Mouse (Mus musculus) right cerebral cortex, postnatal 10 days (tissue): ENCODE measurements around the gene Cnnm4.
A peak's percentile ranks its signal among the peaks of the same experiment; 100 is the strongest.

ENCODE experiments used
- DNase-seq, 2 experiments: peaks; one replicate each; pipeline ENCODE4 v3.0.0; 2021; ENCODE audit warnings: low spot score in 2 of 2

Cnnm4 gene

DNA sequence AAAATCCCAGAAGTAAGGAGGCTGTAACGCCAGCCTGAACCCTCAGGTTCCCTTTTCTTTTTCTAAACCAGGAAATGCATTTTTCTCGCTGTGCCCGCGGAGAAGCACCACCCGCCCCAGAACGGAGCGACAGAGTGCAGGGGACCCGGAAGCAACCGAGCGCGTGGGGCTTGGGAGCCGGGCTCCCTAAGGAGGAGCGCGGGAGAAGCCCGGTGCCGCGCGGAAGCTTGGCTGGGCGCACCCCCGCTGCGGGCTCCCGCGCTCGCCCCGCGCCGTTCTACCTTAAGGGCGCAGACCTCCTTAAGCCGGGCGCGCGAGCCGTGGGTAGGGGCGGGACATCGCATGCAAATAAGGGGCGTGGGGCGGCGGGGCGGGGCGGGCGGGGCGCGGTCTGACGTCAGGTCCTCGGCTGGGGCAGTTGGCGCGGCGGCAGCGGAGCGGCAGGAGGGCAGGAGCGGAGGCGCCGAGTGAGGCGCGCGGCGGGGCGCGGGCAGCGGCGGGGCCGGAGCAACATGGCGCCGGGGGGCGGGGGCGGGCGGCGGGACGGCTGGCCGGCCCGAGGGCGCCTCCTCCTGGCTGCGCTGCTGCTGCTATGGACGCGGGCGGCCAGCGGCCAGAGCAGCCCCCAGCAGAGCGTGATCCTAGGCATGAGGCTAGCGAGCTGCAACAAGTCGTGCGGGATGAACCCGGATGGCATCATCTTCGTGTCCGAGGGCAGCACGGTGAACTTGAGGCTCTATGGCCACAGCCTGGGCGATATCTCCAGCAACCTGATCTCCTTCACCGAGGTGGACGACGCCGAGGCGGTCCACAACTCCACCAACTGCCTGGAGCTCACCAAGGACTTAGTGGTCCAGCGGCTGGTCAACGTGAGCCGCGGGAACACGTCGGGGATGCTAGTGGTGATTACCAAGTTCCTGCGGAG is at the start of gene Cnnm4:
Cnnm4 (plus strand) TSS at position 440 of the 925 bp plus-strand sequence.
- peak; percentile 89 to 92 for DNase-seq

DNA sequence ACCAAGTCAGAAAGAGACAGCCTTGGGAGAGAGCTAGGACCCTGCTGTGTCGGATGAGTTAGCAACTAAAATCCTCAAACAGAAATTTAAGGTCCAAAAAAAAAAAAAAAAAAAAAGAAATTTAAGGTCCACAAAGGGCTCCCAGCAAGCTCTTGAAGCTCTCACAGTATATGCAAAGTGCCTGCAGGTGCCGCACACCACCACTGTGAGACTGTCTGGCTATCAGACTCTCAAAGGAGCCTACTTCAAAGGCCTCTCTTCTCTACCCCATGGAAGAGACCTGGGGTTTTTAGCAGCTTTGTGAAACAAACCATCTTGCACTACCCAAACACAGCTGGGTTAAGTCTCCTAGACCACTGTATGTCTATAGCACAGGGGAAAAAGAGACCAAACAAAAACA is 41.9 kb upstream of the Cnnm4 start:
- DNase-seq: no peak

DNA sequence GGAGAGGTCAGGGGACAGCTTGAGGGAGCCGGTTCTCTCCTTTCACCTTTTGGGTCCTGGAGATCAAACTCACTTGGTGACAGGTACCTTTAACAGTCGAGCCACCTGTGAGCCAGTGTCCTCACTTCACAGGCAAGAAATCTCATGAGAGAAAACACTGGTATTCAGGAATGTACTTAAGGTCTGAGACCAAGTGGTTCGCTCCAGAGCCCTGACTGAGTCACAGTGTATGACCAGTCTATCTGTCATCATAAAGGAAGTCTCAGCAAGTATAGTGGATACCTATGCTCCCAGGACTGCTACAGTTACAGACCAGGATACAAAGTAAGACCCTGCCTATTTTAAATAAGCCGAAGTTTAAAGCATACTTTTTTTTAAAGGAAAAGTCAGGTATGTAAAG is 38.4 kb upstream of the Cnnm4 start:
- DNase-seq: no peak

DNA sequence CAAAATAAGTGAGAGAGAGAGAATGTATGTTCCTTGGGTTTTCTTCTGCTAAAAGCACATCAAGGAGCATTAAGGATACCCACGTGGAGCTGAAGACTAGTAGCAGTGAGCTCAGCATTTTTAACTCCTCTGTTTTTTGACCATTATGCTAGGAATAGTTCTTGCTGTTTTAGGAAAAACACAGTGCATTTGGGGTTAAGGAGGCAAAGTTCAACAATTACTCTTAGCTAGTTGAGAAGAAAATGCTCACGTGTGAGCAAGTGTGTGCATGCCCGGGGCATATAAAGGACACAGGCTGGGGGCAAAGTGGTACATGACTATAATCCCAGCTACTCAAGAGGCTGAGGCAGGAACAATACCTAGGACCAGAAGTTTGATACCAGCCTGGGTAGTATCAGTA is 37.8 kb upstream of the Cnnm4 start:
- DNase-seq: no peak

DNA sequence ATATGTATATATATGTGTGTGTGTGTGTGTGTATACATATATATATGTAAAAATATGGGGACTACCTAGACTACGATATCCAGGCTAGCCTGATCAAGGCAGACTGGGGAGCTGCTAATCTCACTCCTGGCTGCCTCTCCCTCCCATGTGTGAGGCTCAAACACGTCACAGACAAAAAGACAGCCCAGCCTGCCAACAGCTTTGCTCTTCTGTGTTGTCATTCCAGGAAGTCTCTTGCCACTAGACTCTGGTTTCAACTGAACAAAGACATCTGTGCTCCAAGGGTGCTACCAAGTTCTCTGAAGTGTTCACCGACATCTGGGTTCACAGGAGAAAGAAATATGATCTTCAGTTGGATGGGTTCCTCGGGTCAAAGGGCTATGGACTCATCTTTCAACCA is 36.3 kb upstream of the Cnnm4 start:
- no peak for DNase-seq

DNA sequence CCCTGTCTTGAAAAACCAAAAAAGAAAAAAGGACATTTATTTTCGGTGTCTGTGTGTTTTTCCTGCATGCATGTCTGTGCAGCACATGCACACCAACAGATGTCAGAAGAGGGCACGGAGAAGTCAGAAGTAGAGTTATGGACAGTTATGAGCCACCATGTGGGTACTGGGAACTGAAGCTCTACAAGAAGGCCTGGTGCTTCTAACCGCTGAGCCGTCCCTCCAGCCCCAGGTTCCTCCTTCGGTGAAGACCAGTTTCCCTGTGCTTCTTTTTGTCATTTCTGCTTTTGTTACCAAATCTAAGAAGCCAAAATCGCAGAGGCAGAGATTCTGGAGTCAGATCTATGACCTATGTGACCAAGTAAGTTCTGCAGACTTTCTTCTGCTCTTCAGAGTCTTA is 34.9 kb upstream of the Cnnm4 start:
- DNase-seq: no peak

DNA sequence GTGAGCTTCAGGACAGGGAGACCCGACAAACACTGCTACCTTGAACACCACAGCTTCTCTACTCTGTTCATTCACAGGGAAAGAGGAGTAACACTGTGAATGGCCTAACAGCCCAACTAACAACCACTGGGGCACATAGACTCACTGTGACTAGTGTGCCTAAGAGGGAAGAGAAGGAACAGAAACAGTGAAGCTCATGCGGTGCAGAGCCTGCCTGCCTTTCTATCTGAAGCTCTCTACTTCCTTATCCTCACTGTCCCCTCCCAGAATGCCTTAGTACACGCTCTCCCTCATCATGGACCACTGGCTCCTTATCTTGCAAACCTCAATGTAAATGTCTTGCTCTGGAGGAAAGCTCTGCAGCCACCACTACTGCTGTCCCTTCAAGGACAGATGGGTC is 34.2 kb upstream of the Cnnm4 start:
- DNase-seq: no peak

DNA sequence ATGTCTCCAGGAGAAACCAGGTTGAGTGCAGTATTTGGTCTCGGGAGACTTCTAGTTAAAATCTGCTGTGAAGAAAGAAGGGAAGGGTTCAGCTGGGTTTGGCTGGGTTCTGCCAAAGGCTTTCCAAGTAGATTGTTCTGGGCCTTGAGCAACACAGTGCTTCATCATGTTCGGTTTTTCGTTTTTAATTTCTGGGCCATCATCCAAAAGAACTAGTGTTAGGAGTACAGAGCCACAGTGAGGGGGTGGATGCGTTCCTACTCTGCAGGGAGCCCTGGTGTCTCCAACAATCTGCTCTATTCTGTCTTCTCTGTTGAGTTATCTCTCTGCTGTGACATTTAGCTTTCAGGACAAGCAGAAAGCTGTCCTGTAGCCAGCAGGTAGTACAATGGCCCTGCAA is 30.3 kb upstream of the Cnnm4 start:
- DNase-seq: peak; percentile 36 to 65

DNA sequence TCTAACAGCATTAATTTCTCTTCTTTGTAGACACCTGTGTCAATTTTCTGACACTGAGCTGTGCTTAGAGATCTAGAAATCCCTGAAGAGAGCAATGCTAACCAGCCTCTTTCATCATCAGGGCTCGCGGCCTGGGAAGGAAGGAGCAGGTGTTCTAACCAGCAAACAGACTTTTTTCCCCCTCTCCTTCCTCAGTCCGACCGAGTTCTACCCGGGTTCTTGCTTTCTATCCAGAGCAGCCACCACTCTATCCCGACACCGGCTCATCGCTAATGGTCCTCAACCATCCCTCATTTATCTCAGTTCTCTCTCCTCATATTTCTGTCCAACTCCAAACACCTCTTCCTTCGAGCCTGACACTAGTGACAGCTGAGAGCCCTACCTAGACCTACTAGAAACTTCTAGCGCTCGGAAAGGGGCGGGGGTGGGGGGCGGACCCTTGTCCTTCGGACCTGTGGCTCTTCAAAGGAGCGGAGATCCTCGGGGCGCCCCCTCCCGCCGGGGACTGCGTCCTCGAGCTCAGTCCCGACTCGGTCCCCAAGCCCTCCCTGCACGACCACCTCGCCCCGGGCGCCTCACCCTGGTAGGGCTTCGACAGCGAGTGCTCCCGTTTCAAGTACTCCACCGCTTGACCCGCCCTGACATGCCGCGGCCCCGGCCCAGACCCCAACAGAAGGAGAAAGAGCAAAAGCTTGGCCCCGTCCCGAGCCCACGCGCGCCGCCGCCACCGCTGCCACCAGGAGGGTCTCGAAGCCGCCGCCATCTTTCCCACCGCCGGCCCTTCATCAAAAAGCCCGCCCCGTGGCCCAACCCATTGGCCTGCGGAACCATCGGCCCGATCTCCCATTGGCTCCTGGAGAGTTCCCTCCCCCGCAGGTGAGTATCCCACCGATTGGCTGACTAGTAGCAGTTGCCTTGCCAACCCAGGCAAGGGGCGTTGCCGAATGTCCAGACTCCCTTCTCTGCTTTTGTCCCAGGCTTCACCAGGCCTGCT is 26.7 kb upstream of the Cnnm4 start, which contains the start of gene Lman2l:
Lman2l (minus strand) TSS at position 801 of the 994 bp plus-strand sequence.
- peak; percentile 99 for DNase-seq

DNA sequence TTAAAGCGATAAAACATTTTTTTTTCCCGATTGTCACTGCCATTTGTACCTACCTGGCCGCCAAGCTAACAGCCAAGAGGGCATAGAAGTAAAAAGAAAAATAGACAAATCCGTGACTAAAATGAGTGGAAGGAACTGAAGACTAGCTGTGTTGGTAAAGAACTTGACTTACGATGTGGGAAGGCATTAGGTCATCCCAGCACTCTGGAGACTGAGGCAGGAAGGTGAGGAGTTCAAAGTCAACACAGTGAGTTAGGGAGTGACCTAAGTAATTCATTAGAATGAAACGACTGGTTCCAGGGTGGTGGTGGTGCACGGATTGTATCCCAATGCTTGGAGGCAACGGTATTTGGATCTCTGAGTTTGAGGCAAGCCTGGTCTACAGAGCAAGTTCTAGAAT is 25.9 kb upstream of the Cnnm4 start:
- no peak for DNase-seq

DNA sequence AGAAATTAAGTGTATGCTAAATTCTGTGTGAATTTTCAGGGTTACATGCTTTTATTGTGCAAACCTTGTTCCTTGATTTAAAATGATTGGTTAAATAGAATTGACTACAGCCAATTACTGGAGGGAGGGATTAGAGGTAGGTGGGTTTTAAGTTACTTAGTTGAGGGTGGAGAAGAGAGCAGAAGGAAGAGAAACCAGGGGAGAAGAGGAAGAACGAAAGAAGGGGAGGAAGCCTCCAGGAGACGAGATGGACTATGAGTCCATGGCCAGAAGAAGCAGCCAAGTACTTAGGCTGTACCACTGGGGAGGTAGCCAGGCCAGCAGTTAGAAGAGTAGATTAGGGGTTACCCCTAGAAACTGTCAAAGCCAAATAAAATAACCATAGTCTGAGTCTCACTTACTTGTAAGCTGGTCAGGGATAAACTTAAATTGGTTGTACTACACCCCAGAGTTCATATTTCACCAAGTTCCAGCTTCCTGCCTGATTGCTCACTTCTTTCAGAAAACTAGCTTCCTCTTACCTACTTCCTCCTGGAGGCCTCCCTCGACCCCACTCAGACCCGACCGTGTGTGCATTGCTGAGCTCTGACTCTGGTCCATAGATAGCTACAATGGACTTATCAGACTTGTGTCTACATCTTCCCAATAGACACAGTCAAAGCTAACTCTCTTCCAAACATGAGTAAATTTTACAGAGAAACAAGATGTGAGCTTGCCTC is 25.2 kb upstream of the Cnnm4 start:
- no peak for DNase-seq

DNA sequence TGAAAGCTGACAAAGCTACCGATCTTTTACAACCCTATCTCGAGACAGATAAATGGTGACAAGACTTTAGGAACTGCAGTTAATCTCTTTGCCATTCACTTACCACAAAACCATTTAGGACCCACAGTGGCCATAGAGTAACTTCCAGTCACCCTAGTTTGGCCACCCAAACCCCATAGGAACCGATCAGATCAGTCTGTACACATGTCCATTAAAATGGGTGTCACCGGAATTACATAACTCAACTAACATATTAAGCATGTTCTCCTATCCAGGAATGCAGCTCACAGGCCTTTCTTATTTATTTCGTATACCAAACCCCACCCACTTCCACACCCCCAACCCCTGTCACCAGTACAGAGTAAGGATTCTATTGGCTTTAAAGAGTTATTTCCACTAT is 24.6 kb upstream of the Cnnm4 start:
- no peak for DNase-seq

DNA sequence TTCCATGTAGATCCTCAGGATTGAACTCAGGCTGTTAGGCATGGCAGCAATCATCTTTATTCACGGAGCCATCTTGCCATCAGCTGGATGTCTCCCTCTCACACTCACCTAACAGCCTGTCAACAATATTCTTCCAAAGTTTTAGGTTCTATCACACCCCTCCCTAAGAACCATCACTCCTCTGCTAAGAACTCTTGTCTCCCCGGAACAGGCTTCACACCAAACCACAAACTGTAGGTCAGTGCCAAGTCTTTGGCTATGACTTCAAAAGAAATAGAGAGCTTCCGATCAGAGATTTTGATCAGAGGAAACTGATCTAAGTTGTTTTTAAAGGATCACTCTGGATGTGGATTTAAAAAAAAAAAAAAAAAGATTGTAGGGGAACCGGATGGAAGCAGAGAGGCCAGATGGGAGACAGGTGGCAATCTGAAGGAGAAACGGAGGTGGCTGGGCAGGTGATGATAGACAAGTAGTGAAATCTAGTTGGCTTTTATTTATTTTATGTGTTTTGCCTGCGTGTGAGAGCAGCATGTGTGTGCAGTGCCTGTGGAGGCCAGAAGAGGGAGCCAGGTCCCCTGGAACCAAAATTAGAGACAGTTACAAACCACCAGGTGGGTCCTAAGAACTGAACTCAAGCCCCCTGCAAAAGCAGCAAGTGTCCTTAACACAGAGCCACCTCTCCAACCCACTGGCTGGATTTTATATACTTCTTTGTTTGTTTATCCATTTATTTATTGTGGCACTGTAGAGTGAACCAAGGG is 17.2 kb upstream of the Cnnm4 start:
- no peak for DNase-seq

DNA sequence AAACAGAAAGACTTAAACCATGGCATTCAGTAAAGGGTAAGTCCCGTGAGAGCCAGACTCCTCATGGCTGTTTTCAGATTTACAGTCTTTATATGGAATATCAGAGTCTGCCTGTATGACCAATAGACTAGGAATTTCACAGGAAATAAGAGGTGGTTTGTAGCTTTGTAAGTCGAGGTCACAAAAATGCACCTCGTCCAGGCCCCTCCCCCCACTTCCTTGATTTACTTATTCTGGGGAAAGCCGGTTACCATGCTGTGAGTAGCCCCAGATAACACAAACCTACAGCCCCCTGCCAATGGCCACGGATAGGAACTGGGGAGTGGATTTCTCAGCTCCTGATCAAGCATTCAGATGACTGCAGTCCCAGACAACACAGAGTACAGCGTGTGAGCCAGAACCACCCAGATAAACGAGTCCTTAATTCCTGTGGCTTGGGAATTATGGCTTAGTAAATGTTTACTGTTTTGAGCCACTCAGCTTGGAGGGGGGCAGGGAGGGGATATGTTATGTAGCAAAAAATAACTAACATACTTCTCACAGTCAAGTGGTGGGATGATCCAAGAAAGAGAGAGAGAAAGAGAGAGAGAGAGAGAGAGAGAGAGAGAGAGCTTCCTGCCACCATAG is 13.9 kb upstream of the Cnnm4 start:
- DNase-seq: no peak

DNA sequence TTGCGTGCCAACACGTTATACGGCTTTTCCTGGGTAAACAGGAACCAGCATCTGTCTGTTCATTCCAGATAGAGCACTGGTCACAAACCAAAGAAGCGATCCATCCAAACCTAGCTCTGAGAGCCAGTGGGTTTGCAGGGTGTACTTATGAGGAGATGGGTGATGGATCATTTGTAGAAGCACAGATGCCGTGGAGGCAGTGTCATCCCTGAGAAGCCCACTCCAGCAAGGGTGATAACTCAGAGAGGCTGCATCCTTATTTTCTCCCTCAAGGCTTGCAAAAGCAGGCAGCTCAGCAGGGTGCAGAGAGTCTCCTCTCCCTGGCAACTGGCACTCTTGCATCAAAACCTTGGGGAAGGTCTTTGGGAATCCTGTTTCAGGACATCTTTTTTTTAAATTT is 13.3 kb upstream of the Cnnm4 start:
- no peak for DNase-seq

DNA sequence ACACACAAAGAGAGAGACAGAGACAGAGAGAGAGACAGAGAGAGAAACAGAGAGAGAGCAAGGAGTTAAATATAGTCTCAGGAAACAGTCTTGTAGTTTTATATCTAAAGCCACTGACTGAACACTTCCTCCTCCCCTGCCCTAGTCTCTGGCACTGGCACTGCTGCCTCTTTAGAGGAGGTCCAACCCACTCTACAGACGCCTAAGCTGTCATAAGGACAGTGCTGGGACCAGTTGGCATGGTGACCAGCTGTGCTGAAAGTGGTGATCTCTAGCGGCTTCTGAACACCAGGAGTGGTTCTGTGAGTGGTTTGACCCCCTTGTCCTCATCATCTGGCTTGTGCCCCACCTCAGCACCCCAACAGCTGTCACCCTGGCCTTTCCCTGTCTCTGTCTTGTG is 9.6 kb upstream of the Cnnm4 start:
- DNase-seq: no peak

DNA sequence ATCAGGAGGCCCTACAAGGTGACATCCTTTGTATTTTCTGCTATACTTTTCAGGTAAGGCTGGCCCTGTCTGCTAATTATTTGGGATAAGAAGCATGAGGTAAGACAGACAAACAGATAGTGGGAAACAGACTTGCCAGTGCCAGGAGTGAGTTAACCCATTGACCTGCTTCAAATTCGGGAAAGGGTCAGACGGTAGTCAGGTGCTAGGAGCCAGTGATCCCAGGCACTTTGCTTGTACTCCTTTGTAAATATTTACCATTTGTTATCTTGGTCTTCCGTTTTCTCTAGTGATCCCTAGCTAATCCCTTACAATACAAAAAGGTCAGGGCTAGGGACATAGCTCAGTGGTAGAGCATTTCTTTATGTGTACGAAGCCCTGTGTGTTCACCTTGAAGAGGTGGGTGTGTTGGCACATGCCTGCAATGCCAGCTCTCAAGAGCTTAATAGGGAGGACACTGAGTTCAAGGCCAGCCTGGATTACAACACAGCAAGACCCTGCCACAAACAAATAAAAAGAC is 5.7 kb upstream of the Cnnm4 start:
- DNase-seq: no peak

DNA sequence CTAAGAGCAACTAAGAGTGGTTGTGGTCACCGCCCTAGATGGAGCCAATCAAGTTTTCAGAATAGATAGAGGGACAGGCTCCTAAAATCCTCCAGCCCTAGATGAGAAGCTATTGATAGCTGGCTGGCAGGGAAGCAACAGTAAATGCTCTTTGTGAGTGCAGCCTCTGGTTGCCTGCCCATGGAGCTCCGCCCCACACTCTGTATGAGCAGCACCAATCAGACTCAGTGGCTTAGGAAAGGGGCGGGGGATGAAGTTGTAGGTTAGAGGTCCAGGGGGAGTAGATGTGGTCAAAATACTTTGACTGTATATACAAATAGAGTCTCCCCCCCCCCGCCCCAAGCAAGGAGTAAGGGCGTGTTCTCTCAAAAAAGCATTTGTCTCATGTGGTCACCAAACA is 4.0 kb upstream of the Cnnm4 start:
- no peak for DNase-seq

DNA sequence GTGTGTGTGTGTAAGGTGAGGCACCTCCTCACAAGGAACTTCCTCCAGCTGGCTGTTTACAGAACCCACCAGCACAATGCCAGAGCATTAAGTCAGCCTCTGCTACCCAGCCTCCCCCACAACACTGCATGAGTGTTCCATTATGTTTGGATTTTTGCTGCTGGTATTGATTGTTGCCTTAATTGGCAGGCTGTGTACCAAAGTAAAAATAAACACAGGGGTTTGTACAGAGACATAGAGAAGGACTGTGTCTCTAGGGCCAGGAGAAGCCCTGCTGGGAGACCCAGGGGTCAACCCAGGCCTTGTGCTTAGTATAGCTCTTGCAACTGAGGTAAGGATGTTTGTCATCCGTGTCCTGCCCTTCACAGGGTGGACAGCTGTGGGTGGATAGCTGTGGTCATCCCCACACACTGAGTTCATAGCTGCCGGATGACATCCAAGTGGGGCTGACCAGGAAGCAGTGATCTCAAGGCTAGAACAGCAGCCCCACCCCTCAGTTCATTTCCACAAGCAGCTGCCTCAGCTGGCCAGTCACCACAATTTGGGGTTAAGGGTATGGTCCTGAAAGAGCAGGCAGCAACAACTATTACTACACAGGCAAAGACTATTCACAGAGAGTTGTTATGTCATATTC is 1.5 kb upstream of the Cnnm4 start:
- DNase-seq: no peak

DNA sequence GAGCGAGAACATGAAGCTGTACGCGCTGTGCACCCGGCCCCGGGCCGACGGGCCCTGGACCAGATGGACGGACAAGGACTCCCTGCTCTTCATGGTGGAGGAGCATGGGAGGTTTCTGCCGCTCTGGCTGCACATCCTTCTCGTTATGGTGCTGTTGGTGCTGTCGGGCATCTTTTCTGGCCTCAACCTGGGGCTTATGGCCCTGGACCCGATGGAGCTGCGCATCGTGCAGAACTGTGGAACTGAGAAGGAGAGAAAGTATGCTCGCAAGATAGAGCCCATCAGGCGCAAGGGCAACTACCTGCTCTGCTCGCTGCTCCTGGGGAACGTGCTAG is 653 bp downstream of the Cnnm4 start:
- no peak for DNase-seq
